Mouse (Mus musculus): Measurements from ENCODE around the gene Stk32c.

DNA sequence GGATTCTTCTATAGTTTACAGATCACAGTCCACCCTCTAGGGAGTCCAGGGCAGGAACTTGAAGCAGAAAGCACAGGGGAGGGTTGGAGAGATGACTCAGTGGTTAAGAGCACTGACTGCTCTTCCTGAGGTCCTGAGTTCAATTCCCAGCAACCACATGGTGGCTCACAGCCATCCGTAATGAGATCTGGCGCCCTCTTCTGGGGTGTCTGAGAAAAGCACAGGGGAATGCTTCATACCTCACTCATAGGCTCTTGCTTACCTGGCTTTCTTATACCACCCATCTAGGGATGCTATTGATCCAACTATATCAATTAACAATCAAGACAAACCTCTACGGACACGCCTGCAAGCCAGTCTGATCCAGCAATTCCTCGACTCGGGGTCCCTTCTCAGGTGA lies 21.5 kb downstream of the Stk32c start:
- TF ChIP-seq MAFK (IDR thresholded peaks at IDR 0.05; ENCODE audit: insufficient read depth, low read depth, low read length) (no peak), CHD2 (IDR thresholded peaks at IDR 0.05; ENCODE audit: low read depth, low read length) (no peak), ZC3H11A (IDR thresholded peaks at IDR 0.05; ENCODE audit: borderline replicate concordance, low read depth, low read length) (no peak), ZNF384 (IDR thresholded peaks at IDR 0.05; ENCODE audit: low read depth, low read length) (no peak), HCFC1 (IDR thresholded peaks at IDR 0.05; ENCODE audit: borderline replicate concordance, insufficient read depth, low read length) (no peak)

All from ES-E14 (cell line).